Mouse (Mus musculus) heart, postnatal 14 days (tissue): ENCODE measurements around the gene Hcfc2. TPM values are rescaled to one million over a fixed set of nuclear protein-coding genes. Genes with fewer than 3 reads are reported as not detected.

Experiments used
- DNase-seq, 2 experiments: peaks; one replicate each; pipeline ENCODE4 v3.0.0; 2021 to 2022
- intact Hi-C: fragments of 180-260 bp; cut with DNase I; formaldehyde crosslinking; loops from one replicate; pipeline ENCODE4 v1.15.1; 2025
- long read RNA-seq, 2 experiments: library from polyadenylated mRNA; stranded (forward); transcript quantifications; one replicate each; pipeline ENCODE4 v2.0.0; 2021
- total RNA-seq, 2 experiments: library from RNA; stranded (reverse); gene quantifications; 2 replicates each; pipeline ENCODE4 v1.2.3; 2021

Gene Hcfc2
- 10 to 100 TPM; 32.9 to 33.8 TPM for total RNA-seq
- long read RNA-seq, experiment 1, partial matches to known transcripts = 22 of 25 reads
- long read RNA-seq, experiment 1, other reads (novel, unspliced or antisense) = 3 of 25 reads
- long read RNA-seq, experiment 2, partial matches to known transcripts = 13 of 15 reads
- long read RNA-seq, experiment 2, other reads (novel, unspliced or antisense) = 2 of 15 reads

DNA sequence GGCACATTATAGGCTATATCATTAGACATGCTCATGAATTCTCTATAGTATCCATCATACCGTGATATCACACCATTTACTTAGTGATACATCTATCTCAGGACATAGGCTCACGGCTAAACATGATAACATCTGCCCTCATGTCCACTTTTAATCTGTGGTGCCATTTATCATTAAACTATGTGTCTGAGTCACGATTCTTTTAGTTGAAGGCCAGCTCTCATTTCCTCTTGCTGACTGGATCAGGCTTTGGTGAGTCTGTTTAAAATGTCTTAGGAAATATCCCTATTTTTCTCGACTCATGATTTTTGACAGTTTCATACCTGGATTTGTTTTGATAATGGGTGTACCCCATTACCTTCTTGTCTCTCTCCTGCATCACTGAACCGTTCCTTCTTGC is at the start of gene Hcfc2:
TSS of gene Hcfc2 (plus strand) at position 205 of the 400 bp plus-strand sequence.
- no peak for DNase-seq
- intact Hi-C loops = loop anchor here (5.0 kb wide), 1 partner anchor 66 kb away; the partner anchor contains the start of gene Nfyb

DNA sequence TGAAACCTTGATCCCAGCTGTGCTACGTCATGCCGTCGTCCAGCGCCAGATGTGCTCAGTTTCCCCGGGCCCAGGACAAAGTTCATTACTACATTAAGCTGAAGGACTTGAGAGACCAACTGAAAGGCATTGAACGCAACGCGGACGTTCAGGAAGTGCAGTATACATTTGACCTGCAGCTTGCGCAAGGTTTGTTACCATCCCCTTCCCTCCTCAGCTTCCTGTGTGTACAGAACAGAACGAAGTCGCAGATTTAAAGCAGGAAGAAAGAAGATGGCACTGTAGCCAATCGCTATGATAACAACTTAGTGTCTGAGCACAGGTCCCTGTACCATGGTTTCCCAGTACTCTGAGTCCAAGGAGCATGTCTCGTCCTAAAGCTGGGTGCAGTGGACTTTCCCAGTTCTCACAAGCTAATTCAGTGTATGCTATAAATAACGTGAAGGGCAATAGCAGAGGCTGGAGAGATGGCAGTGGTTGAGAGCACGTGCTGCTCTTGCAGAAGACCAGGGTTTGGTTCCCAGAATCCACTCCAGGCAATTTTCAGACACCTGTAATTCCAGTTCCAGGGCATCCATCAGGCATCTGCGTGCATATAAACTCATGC is 48.7 kb upstream of the Hcfc2 start:
- intact Hi-C loops = no loop called here
- DNase-seq = no peak

DNA sequence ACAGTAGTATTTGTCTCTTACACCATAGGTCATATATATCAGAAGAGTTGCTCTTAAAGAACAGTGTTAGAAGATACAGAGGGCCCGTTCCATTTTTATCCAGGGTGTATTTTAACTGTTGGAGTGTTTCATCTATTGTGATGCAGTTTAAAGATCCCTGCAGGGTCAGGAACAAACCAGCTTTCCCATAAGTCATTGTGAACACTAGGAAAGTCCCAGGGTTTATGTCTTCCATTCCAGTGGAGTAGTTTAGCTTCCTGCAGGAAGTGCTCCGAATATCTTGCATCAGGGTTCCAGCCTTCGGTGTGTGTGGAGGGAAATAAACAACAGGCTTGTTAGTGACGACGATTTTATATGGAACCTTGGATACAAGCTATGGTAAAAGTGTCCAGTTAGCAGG is 44.7 kb upstream of the Hcfc2 start:
- DNase-seq = no peak
- intact Hi-C loops = no loop called here

DNA sequence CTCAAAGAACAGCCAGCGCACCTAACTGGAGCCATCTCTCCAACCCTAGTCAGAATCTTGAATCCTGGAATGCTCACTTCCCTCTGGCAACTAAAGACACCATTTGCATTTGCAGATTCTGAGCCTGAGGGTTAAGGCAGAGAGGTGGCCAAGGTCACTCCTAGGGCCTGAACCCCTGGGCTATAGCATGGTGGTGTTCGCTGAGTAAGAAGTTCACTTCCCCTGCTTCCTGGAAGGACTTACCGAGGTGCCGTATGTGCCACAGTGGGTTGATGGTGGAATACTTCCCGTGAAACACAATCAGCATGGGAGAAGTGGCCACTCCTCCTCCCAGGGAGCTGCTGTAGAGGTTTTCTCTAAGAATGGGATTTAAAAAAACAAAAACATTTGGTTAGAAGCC is 43.3 kb upstream of the Hcfc2 start:
- no peak for DNase-seq
- intact Hi-C loops = no loop called here

DNA sequence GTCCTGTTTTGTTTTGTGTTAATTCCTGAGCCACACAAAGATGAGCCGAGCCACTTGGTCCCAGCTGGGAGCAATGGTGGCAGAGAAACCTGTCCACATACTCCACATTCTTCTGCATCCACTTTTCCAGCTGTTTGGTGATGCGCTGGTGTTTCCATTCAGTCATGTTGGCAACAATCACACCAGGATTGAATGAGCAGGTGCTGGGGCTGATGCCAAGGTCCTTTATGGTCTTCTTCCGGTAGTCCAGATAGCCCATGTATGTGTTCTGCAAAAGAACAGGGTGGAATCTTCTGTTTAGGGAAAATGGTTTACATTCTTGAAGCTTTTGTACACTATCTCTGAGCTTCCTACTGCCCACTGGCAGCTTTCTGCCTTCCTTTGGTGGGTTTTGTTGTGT is 41.4 kb upstream of the Hcfc2 start:
- intact Hi-C loops = no loop called here

DNA sequence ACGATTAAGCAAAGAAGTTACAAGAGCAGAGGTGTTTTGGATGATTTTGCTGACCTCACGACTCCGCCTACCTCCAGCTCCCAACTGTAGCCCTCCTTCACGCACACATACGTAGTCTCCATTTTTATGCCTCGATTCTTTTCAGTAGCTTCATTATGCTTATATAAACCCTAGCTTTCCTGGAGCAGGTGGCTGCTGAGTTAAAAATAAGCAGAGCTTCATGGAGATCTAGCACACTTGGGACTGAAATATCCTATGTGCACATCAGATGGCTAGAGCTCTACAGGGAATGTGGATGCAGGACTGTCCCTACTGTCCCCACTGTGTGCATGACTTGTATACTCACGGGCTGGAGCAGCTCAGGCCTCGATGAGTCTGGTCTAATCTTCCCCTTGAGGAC is 34.1 kb upstream of the Hcfc2 start:
- no peak for DNase-seq
- intact Hi-C loops = no loop called here

More for the DNA sequence above, 41.4 kb upstream of the Hcfc2 start:
- no peak for DNase-seq

DNA sequence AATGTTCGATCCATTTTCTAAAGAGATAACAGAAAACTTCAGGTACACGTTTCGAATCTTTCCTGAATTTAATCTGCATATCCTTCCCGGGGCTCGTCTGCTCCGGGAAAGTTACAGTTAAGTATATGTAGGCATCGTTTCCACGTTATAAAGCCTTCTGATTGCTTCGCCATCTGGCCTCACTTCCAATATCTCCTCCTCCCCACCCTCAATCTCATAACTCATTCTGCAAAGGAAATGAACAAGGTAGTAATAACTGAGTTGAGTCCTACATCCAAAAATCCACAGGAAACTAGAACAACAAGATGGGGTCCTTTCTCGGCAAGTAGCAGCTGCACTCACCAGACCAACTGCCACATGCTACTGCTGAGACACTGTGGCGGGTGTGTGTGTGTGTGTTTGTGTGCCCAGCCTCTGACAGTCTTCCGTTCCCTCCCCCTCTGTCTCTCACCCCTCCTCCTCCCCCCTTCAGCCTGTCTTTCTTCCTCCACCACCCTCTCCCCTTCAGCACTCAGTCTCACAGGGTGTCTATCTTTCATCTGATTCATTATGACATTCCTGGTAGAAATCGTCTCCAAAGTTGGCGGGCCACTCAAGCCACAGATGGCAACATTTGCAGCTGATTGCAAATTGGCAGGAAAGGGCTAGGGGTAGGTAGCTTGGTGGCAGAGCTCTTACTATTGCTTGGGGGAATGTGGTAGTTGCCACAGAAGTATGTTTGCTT is 33.5 kb upstream of the Hcfc2 start:
- DNase-seq = no peak
- intact Hi-C loops = no loop called here

DNA sequence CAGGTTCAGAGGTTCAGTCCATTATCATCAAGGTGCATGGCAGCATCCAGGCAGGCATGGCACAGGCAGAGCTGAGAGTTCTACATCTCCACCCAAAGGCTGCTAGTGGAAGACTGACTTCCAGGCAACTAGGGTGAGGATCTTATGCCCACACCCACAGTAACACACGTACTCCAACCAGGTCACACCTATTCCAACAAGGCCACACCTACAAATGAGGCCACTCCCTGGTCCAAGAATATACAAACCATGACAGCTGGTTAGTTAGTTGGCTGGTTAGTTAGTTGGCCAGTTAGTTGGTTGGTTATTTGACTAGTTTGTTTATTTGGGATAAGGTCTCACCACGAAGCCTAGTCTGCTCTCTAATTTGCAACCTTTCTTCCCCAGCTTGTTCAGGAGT is 32.7 kb upstream of the Hcfc2 start:
- intact Hi-C loops = no loop called here
- no peak for DNase-seq

DNA sequence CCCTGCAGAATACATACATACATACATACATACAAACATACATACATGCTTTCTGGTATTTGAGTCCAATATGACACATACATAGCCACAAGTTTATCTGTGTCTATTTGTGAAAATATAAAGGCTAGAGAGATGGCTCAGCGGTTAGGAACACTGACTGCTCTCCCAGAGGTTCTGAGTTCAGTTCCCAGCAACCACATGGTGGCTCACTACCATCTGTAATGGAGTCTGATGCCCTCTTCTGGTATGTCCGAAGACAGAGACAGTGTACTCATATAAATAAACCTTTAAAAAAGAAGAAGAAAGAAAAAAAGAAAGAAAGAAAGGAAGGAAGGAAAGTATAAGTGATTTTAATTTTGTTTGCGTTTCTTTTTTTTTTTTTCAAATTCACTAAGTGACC is 30.0 kb upstream of the Hcfc2 start:
- DNase-seq = no peak
- intact Hi-C loops = loop anchor here (1.0 to 5.0 kb wide), 3 partner anchors 33 to 235 kb away; no protein-coding TSS in a partner anchor

DNA sequence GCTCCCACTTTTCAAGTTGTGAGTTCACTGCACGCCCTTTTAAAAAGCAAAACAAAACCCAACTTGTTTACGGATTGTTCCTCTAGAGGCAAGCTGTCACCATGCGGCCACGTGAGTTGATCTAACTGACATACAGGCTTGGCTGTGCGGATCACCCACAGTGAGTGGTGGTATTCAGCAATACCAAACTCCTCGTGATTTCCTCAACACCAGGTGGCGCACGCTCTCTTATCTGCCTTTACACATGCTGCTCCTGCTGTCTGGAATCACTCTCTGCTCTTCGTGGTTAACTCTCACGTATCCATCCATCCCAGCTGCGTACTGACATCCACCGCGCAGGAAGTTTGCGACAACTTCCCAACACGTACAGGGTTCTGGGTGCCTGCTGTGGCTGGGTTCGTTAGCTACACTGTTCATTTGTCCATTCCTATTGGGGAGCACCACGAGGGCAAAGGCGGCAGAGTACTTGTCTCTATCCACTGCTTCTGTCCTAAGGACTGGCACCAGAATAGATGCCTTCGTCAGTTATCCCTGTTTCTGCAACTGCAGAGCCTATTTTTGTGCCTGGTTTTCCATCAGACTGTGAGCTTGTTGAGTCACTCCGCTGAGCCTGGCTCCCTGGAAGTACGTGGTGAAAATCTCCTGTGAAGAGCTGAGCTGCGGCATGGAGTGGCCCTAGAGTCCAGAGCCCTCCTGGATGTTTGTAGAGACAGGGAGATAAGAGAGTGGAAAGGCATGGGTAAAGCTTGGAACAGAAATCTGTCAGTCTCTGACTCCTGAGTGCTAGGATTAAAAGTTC is 29.3 kb upstream of the Hcfc2 start:
- intact Hi-C loops = loop anchor here (1.0 to 5.0 kb wide), 3 partner anchors 32 to 235 kb away; no protein-coding TSS in a partner anchor
- DNase-seq = peak; percentile 86 to 88

DNA sequence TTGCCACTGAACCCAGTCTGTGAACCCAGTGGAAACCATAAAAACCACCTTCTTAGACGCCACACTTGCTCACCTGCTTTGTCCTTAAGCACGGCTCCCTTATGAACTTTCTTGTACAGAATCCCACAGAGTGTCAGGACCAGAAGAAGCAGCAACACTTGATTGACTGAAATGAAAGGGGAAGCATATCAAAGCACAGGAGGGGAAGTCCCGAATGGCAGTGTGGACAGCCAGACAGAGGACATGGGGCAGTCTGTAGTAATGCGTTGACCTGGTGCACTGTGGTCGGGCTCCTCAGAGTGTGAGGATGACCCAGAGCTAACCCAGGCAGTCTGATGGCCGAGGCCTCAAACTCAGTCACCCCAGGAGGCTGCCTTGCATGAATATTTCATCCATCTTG is 25.8 kb upstream of the Hcfc2 start:
- intact Hi-C loops = no loop called here
- DNase-seq = no peak

DNA sequence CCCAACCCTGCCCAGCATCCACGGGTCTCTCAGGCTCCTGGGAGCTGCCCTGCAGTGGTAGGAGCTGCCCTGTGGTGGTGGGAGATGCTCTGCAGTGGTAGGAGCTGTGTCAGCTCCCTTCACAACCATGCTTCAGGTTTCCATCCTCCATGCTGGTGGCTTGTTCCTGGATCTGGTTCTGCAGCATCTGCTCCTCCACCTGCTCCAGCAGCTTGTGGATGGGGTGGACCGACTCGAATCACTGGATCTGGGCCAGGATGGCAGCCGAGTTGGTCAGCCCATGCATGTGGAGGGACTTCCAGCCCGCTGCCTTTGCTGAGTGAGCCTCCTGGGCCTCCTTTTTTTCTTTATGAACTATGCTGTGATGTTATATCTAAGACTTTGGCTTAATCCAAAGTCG is 19.0 kb upstream of the Hcfc2 start:
- no peak for DNase-seq
- intact Hi-C loops = no loop called here

DNA sequence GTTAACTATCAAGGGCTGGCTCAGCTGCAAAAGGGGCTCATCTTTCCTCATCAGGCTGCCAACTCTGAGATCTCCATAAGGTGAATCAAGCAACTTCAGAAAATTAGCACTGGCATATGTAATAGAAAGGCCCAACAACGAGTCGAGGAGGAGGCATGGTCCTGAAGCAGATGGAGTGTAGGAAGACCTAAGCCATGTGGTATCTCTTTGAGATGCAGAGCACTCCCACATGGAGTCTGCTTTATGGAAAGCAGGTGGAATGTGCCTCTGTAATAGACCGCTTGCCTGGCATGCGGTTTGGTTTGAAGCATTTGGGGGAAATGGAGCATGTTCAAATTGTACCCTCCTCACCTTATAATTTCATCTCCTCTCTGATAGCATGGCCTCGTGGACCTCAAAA is 15.2 kb upstream of the Hcfc2 start:
- intact Hi-C loops = no loop called here

DNA sequence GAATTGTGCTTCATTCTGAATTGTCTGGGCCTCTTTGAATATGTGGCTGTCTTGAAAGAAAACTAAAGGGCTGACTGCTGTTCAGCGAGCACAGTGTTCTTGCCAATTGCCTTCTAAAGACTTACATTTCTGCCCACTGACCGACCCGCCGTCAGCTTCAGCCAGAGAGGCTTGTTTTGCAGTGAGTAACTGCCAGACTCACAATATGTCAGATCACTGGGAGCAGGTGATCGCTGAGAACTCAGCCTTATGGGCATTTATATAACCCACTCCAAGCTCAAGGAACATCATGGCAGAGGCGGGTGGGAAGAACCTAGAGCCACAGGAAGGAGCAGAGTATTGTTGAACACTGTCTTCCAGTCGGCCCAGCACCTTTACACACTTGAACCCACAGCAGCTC is 14.3 kb upstream of the Hcfc2 start:
- intact Hi-C loops = no loop called here
- DNase-seq = no peak

More for the DNA sequence above, 15.2 kb upstream of the Hcfc2 start:
- no peak for DNase-seq

DNA sequence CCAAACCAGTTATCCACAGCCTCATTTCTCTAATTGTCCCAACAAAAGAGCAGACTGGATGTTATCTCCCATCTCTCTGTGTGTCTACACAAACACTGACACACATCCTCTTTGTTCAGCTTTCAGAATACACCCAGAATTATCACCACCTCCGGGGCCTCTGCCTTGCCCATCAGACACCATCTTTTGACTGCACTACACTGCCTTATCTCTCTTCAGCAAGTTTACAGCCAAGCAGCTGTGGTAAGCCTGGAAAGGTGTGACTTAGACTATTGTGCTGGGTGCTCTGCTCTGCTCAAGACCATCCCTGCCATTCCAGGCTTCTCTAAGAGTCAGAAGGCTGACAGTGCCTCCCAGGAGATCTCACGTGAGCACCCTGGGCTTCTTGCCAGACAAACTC is 10.5 kb upstream of the Hcfc2 start:
- no peak for DNase-seq
- intact Hi-C loops = no loop called here

DNA sequence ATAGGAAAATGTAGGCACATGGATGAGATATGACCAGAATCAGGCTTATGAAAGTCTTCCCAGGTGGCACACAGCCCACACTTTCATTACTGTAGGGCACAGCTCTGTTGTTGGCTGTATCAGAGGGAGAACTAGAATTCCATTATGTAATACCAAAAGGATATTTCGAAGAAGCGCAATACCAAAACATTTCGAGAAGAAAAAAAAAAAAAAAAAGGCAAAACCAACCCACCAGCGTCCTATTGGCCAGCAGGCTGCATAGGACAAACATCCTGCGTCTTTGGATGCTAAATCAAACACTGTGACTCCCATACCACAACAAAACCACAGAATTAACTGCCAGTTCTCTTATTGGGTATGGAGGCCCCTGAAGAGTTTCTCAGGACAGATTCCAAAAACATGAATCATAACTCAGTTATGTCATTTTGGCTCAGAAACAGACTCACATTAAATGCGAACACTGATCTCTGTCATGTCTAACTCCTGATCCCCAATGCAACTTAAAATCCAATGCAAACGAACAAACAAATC is 6.2 kb upstream of the Hcfc2 start:
- intact Hi-C loops = no loop called here
- peak in 1 of 2 experiments; percentile 12 for DNase-seq

DNA sequence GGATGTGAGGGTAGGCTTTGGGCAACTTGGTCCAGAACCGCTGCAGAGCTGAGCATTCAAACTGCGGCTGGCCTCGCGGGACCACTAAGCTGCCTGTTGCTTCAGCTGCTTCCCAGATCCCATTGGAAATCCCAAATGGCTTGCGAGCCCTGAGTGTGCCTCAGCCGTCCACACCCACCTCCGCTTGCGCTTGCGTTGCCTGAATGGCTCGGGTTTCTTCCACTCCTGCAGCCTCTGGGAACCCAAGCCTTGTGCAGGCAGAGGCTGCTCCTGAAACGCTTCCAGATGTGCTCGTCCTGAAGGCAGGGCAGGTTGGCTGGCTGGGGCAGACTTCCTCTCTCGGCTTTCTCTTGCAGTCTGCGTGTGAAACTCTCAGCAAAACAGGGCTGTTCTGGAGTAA is 5.5 kb upstream of the Hcfc2 start, which contains the start of gene Glt8d2:
TSS of gene Glt8d2 (minus strand) at position 157 of the 400 bp plus-strand sequence.
- peak; percentile 62 to 63 for DNase-seq
- intact Hi-C loops = no loop called here

DNA sequence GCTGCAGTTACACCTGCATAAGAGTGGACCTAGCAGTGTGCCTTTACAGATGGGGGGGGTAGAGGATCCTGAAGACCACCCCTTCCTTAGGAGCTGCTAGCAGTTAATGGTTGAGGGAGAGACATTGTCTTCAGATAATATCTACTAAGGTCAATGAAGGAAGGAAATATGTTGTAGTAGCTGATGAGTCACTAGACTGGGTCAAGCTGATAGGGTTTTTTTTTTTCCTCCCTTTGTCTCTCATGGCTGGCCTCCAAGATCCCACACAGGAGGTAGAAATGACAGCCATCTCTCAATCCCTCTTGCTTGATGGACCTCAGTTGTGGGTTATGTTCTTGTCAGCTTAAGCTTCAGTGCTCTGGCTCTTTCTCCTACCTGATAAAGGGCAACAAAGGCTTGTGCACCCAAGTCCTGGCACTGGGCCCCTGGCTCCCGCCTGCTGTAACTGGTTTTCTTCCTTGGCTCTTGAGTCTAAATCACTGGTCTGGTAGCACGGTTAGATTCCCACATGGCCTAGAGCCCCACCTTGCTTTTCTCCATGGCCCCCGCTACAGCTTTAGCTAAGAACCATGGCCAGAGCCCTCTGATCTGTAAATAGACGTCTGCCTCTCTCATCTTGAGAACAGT is 606 bp downstream of the Hcfc2 start:
- peak in 1 of 2 experiments; percentile 8 for DNase-seq
- intact Hi-C loops = loop anchor here (5.0 kb wide), 1 partner anchor 66 kb away; the partner anchor contains the start of gene Nfyb

DNA sequence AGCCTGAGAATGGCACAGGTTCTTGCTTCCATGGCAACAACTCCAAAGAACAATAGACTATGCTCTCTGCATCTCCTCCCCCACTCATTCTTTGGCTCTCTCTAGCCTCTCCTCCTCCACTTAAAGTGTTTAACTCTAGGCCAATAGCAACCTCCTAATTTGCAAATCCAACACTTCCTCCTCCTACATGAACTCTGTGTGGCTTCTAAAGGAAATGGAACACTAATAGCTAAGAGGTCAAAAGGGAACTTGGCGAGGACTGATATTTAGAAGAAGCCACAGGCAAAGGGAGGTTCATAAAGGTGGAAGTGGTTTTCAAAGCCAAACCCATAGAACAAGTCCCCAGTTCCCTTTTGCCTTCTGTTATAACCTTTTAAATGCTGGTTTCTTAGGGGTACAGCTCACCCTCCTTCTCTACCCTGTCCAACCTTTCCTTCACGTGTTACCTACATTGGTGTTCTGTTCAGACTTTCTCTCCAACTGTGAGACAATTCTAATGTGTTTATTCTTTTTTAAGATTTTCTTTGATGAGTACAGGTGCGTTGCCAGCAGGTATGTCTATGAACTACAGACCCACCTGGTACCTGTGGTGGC is 1.4 kb downstream of the Hcfc2 start:
- intact Hi-C loops = loop anchor here (5.0 kb wide), 1 partner anchor 65 kb away; the partner anchor contains the start of gene Nfyb
- peak in 1 of 2 experiments; percentile 12 for DNase-seq
